ENCODE assay signal across 23 mouse cellular contexts in genomic region chr13:97990939-97991338, GRCm38 (mm10).
DNase-seq lines count a peak whose midpoint lies in the region; ATAC-seq and TF ChIP-seq lines count a peak whose summit lies in the region.
"Had no signal": no experiment of that assay in that cellular context is flagged by ENCODE, and none has a peak within 500 bp of the region (broad histone marks: within the 10 kb centered on the region; RNA-seq: fewer than 3 reads in every experiment).

No protein-coding gene starts in this region.

- 16% methylated on average over 8 of the region's 8 CpGs for WGBS in heart, embryonic 14.5 days
- 33% methylated on average over 8 of the region's 8 CpGs for whole genome bisulfite sequencing in lung, postnatal 0 days
- 54% methylated on average over 8 of the region's 8 CpGs for WGBS in stomach, postnatal 0 days

- H3K9ac ChIP-seq in heart, embryonic 14.5 days (ENCODE audit: low read length) = no peak overlapping the region
- no peak overlapping the region for H3K9ac ChIP-seq in lung, postnatal 0 days (replicated peaks; ENCODE audit: low read depth)
- no peak overlapping the region for H3K9ac ChIP-seq in stomach, postnatal 0 days (ENCODE audit: low read length)
- H3K9ac ChIP-seq: forebrain, embryonic 13.5 days; heart, embryonic 13.5 days; hindbrain, embryonic 12.5 days; hindbrain, embryonic 15.5 days had no signal

- no peak overlapping the region for H3K4me2 ChIP-seq in heart, embryonic 14.5 days (ENCODE audit: low read length)
- H3K4me2 ChIP-seq in lung, postnatal 0 days (replicated peaks; ENCODE audit: low read depth, low read length) = no peak overlapping the region
- H3K4me2 ChIP-seq in stomach, postnatal 0 days (replicated peaks; ENCODE audit: low read depth) = no peak overlapping the region
- H3K4me2 ChIP-seq: forebrain, embryonic 13.5 days; heart, embryonic 13.5 days; hindbrain, embryonic 12.5 days; hindbrain, embryonic 15.5 days had no signal

- TF ChIP-seq EP300 in lung, postnatal 0 days (IDR thresholded peaks at IDR 0.05) = no peak
- TF ChIP-seq EP300 in stomach, postnatal 0 days (optimal IDR thresholded peaks at IDR 0.05) = no peak

- H3K36me3 ChIP-seq in heart, embryonic 14.5 days (ENCODE audit: control insufficient read depth, insufficient read depth, low read length) = no peaks in the 10 kb centered on the region
- H3K36me3 ChIP-seq in lung, postnatal 0 days (ENCODE audit: insufficient read depth, low read length) = no peaks in the 10 kb centered on the region
- no peaks in the 10 kb centered on the region; the same call in 1 of the 2 replicates for H3K36me3 ChIP-seq in stomach, postnatal 0 days (ENCODE audit: control insufficient read depth, insufficient read depth, low read length)
- H3K36me3 ChIP-seq: forebrain, embryonic 10.5 days; heart, embryonic 10.5 days; heart, embryonic 13.5 days; hindbrain, embryonic 12.5 days had no signal

- no peak overlapping the region for H3K4me3 ChIP-seq in heart, embryonic 14.5 days (ENCODE audit: control insufficient read depth in 1 of 2, insufficient read depth in 1 of 2, low read depth in 1 of 2, low read length in 2 of 2)
- H3K4me3 ChIP-seq in lung, postnatal 0 days (ENCODE audit: low read depth, low read length) = no peak overlapping the region
- H3K4me3 ChIP-seq in stomach, postnatal 0 days (ENCODE audit: low read depth, low read length) = no peak overlapping the region
- H3K4me3 ChIP-seq: forebrain, embryonic 10.5 days; forebrain, embryonic 13.5 days; heart, embryonic 10.5 days; heart, embryonic 13.5 days; hindbrain, embryonic 12.5 days; hindbrain, embryonic 15.5 days had no signal

- H3K27ac ChIP-seq in heart, embryonic 14.5 days (replicated peaks in 1 of 2; ENCODE audit: control insufficient read depth in 1 of 2, insufficient read depth in 1 of 2, low read depth in 2 of 2, low read length in 2 of 2) = no peak overlapping the region
- no peak overlapping the region for H3K27ac ChIP-seq in lung, postnatal 0 days (ENCODE audit: low read length)
- H3K27ac ChIP-seq in stomach, postnatal 0 days (replicated peaks) = no peak overlapping the region
- H3K27ac ChIP-seq: forebrain, embryonic 10.5 days; forebrain, embryonic 13.5 days; heart, embryonic 10.5 days; heart, embryonic 13.5 days; hindbrain, embryonic 12.5 days; hindbrain, embryonic 15.5 days had no signal

- H3K9me3 ChIP-seq in heart, embryonic 14.5 days (ENCODE audit: control insufficient read depth, low read length) = no peaks in the 10 kb centered on the region
- no peaks in the 10 kb centered on the region for H3K9me3 ChIP-seq in lung, postnatal 0 days (ENCODE audit: low read length)
- no peaks in the 10 kb centered on the region for H3K9me3 ChIP-seq in stomach, postnatal 0 days (ENCODE audit: control insufficient read depth, low read length)
- H3K9me3 ChIP-seq: forebrain, embryonic 10.5 days; forebrain, embryonic 13.5 days; heart, embryonic 10.5 days; heart, embryonic 13.5 days; hindbrain, embryonic 12.5 days; hindbrain, embryonic 15.5 days had no signal

- no peak for DNase-seq in heart, adult 8-10 months (ENCODE audit: low spot score)
- DNase-seq in lung, postnatal 0 days (ENCODE audit: low spot score) = no peak
- DNase-seq in lung, postnatal 4 days = no peak
- peak; percentile 16 for DNase-seq in 3T3-L1 (ENCODE audit: low read depth, low spot score)
- DNase-seq in stomach, postnatal 0 days (ENCODE audit: low spot score) = no peak
- no peak for DNase-seq in embryo, embryonic 10 days (ENCODE audit: low spot score)
- DNase-seq: adrenal gland, postnatal 10 days; adrenal gland, postnatal 36 days; cerebellum, adult 11-12 months; cerebellum, adult 8-10 months; cerebellum, postnatal 10 days; cerebellum, postnatal 36 days; gastrocnemius, postnatal 10 days; gastrocnemius, postnatal 36 days had no signal

- H3K4me1 ChIP-seq in heart, embryonic 14.5 days (ENCODE audit: control insufficient read depth in 2 of 2, insufficient read depth in 2 of 2, low read length in 2 of 2) = peaks cover 0 to 4% of the 10 kb centered on the region in 2 experiments; a peak in 2 of 4 replicates
- H3K4me1 ChIP-seq in lung, postnatal 0 days (ENCODE audit: insufficient read depth, low read depth, low read length) = no peaks in the 10 kb centered on the region
- H3K4me1 ChIP-seq in stomach, postnatal 0 days (replicated peaks; ENCODE audit: control insufficient read depth, insufficient read depth) = no peaks in the 10 kb centered on the region
- H3K4me1 ChIP-seq: forebrain, embryonic 10.5 days; forebrain, embryonic 13.5 days; hindbrain, embryonic 12.5 days; hindbrain, embryonic 15.5 days had no signal

- 0 out of 2 replicates have a peak, but pooled peaks have one; percentile 39 for ATAC-seq in heart, embryonic 14.5 days (ENCODE audit: insufficient number of reproducible peaks, insufficient read depth, low FRiP score, low read depth)
- 0 out of 2 replicates have a peak, but pooled peaks have one; percentile 19 for ATAC-seq in lung, postnatal 0 days
- peak; percentile 67 for ATAC-seq in stomach, postnatal 0 days (ENCODE audit: low FRiP score, low TSS enrichment)
- ATAC-seq: activated CD4-positive, CD25-positive, alpha-beta regulatory T cell, adult 4 months; forebrain, embryonic 13.5 days; forebrain, embryonic 16.5 days had no signal

- no peak for TF ChIP-seq CTCF in lung, postnatal 0 days (IDR thresholded peaks at IDR 0.05)
- TF ChIP-seq CTCF in stomach, postnatal 0 days (IDR thresholded peaks at IDR 0.05; ENCODE audit: low read depth) = no peak

- H3K27me3 ChIP-seq in heart, embryonic 14.5 days (ENCODE audit: control insufficient read depth, insufficient read depth, low read length) = no peaks in the 10 kb centered on the region
- no peaks in the 10 kb centered on the region for H3K27me3 ChIP-seq in lung, postnatal 0 days (replicated peaks; ENCODE audit: insufficient read depth, low read length)
- no peaks in the 10 kb centered on the region; the same call in 1 of the 2 replicates for H3K27me3 ChIP-seq in stomach, postnatal 0 days (ENCODE audit: control insufficient read depth, insufficient read depth, low read length)
- H3K27me3 ChIP-seq: forebrain, embryonic 13.5 days; heart, embryonic 13.5 days; hindbrain, embryonic 12.5 days; hindbrain, embryonic 15.5 days had no signal
